Mouse (Mus musculus) hindbrain, postnatal 0 days (tissue): ENCODE data around the gene B3galt1. TPM values are rescaled to one million over a fixed set of nuclear protein-coding genes. Genes with fewer than 3 reads are reported as not detected.

ENCODE experiments used
- ATAC-seq: fragments of 200-750 bp; cut with Nextera tagmentation; 2 replicates; pipeline ENCODE4 v1.8.0; 2017; ENCODE audit warnings: mild to moderate bottlenecking, moderate TSS enrichment, moderate library complexity
- DNase-seq: peaks from one replicate; pipeline ENCODE4 v3.0.0-alpha.2; 2015; ENCODE audit warnings: low spot score
- H3K27ac ChIP-seq: fragments of 300-500 bp; sonication (generic); 2 replicates; pipeline ENCODE4 v1.5.1; 2014; ENCODE audit warnings: mild to moderate bottlenecking
- H3K27me3 ChIP-seq: fragments of 300-500 bp; sonication (generic); 2 replicates; pipeline ENCODE4 v1.6.1; 2014; ENCODE audit warnings: low read length, mixed read lengths; ENCODE audit not compliant: insufficient read depth
- H3K36me3 ChIP-seq: fragments of 300-500 bp; sonication (generic); 2 replicates; pipeline ENCODE4 v1.6.1; 2014; ENCODE audit warnings: low read length, mixed read lengths; ENCODE audit not compliant: insufficient read depth
- H3K4me1 ChIP-seq: fragments of 300-500 bp; sonication (generic); 2 replicates; pipeline ENCODE4 v1.6.1; 2014; ENCODE audit warnings: antibody characterized with exemption, low read length, mixed read lengths; ENCODE audit not compliant: insufficient read depth
- H3K4me2 ChIP-seq: fragments of 300-500 bp; sonication (generic); 2 replicates; pipeline ENCODE4 v1.6.1; 2014; ENCODE audit warnings: low read depth, mild to moderate bottlenecking, low read length, moderate library complexity, mixed read lengths
- H3K4me3 ChIP-seq: fragments of 300-500 bp; sonication (generic); 2 replicates; pipeline ENCODE4 v1.5.1; 2014; ENCODE audit warnings: low read length
- H3K9ac ChIP-seq: fragments of 300-500 bp; sonication (generic); replicated peaks from 2 replicates; pipeline ENCODE4 v1.6.1; 2014; ENCODE audit warnings: mild to moderate bottlenecking, low read length, moderate library complexity, mixed read lengths
- H3K9me3 ChIP-seq: fragments of 300-500 bp; sonication (generic); 2 replicates; pipeline ENCODE4 v1.6.1; 2016; ENCODE audit warnings: low read length, mixed read lengths
- CTCF ChIP-seq: IDR thresholded peaks from 2 replicates; pipeline ENCODE4 v1.5.1; 2016; ENCODE audit warnings: antibody characterized with exemption, control low read depth, low read depth
- WGBS: fragments of 180-500 bp; shearing (Covaris S2); extraction: QIAGEN DNeasy Blood & Tissue Kit; methylation state at CpG from one replicate; pipeline ENCODE4 v1.1.7; 2014; 5-methylcytosine and 5-hydroxymethylcytosine counted together
- microRNA-seq, 2 experiments: library from miRNA; unstranded; fragments of <30 nt; microRNA quantifications; one replicate each; pipeline ENCODE4; 2016
- polyA plus RNA-seq: library from polyadenylated mRNA; unstranded; fragments of >200 nt; fragmentation: Nextera tagmentation; extraction: Ambion mirVana; gene quantifications from 2 replicates; pipeline ENCODE4 v1.2.1, GENCODE M21; 2015
- total RNA-seq: library from RNA; depleted of rRNA; stranded (reverse); fragments of >200 nt; gene quantifications from 2 replicates; pipeline ENCODE4 v1.2.3, GENCODE M21; 2014; rRNA removed

B3galt1 gene
- total and polyA plus RNA-seq, 2 experiments from 2014 or later: 11.5 to 51.3 TPM

DNA sequence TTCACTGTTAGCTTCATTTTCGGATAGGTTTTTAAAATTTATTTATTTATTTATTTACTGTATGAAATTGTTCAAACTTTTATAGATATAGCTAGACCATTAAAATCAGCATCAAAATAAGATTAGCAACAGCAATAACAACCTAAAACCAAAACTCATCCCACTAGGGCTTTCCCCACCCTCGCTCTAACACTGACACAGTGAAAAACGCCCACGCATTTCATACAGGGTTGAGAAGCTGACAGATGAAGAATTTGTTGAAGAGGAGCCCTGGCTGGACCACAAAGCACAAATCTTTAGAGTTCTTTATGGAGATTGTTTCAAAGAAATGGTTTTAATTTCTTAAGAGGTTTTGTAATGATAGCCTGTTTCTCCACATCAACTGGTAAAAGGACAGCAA lies 596.3 kb downstream of the B3galt1 start:
- no peak overlapping the region for H3K4me2 ChIP-seq
- H3K27me3 ChIP-seq: no peaks in the 10 kb centered on the region
- no peak for TF ChIP-seq CTCF
- H3K27ac ChIP-seq: no peak overlapping the region
- H3K4me3 ChIP-seq: no peak overlapping the region
- no peaks in the 10 kb centered on the region for H3K9me3 ChIP-seq
- H3K9ac ChIP-seq: no peak overlapping the region
- H3K4me1 ChIP-seq: no peaks in the 10 kb centered on the region
- ATAC-seq (no peak), DNase-seq (no peak)
- WGBS: 84% methylated on average over 4 of the region's 4 CpGs
- no peaks in the 10 kb centered on the region for H3K36me3 ChIP-seq

DNA sequence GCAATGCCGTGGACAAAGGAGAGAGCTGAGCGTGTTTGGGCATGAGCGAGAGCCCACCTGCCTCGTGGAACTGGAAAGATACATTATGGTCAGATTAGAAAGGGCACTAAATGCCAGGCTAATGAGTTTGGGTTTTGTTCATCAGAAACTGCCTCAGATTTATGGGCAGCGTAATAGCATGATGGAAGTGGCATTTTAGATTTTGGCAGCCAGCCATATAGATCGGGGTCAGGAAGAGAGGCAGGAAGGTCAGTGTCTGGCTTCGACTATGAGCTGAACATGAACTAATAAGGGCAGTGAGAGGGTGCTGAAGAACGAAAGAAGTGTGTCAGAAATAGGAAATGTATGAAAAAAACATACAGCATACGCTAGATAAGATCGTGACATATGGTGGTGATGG lies 605.6 kb downstream of the B3galt1 start:
- DNase-seq (no peak), ATAC-seq (no peak)
- 81% methylated on average over 10 of the region's 10 CpGs for WGBS
- no peaks in the 10 kb centered on the region for H3K9me3 ChIP-seq
- no peaks in the 10 kb centered on the region for H3K4me1 ChIP-seq
- H3K27ac ChIP-seq: no peak overlapping the region
- H3K4me3 ChIP-seq: no peak overlapping the region
- H3K9ac ChIP-seq: no peak overlapping the region
- TF ChIP-seq CTCF: no peak
- H3K4me2 ChIP-seq: no peak overlapping the region
- H3K36me3 ChIP-seq: no peaks in the 10 kb centered on the region
- H3K27me3 ChIP-seq: no peaks in the 10 kb centered on the region

Small RNAs within 50 kb of the gene (microRNA-seq; reads per million reads assigned to microRNA genes)
- gene Mir6335 (0 reads per million in 2 experiments), gene Mir7224 (3.2 to 4.6 reads per million in 2 experiments)

Other genes starting within 250 kb of the B3galt1 start
- not detected in 2 replicates for gene Gm21830, start 152.1 kb upstream of the B3galt1 start, total RNA-seq
- not detected in 2 replicates for gene Gm21830, start 152.1 kb upstream of the B3galt1 start, polyA plus RNA-seq
- not detected in 2 replicates for gene Gm26727, start 132.7 kb upstream of the B3galt1 start, total RNA-seq
- gene Gm26727, start 132.7 kb upstream of the B3galt1 start, polyA plus RNA-seq: not detected in 2 replicates
- gene Xirp2, start 119.9 kb upstream of the B3galt1 start, total RNA-seq: 0.04 TPM in 1 of 2 replicates, not detected in the other
- not detected in 2 replicates for gene Xirp2, start 119.9 kb upstream of the B3galt1 start, polyA plus RNA-seq